Mouse (Mus musculus) megakaryocyte, embryonic 14.5 days (primary cell): ENCODE measurements around the gene Bnipl. TPM values are rescaled to one million over a fixed set of nuclear protein-coding genes. Genes with fewer than 3 reads are reported as not detected.

Experiments
- H3K27me3 ChIP-seq: replicated peaks from 2 replicates; pipeline ENCODE3; 2012; ENCODE audit warnings: inconsistent platforms
- H3K36me3 ChIP-seq: replicated peaks from 2 replicates; pipeline ENCODE3; 2012; ENCODE audit warnings: low read length, inconsistent platforms, mixed read lengths
- H3K4me1 ChIP-seq: 2 replicates; pipeline ENCODE4 v1.6.1; 2012; ENCODE audit warnings: inconsistent platforms
- H3K4me3 ChIP-seq: replicated peaks from 2 replicates; pipeline ENCODE3; 2012; ENCODE audit warnings: moderate library complexity, mild to moderate bottlenecking, inconsistent platforms
- H3K9me3 ChIP-seq: 2 replicates; pipeline ENCODE4 v1.6.1; 2012; ENCODE audit warnings: inconsistent platforms
- FLI1 ChIP-seq: IDR thresholded peaks from 2 replicates; pipeline ENCODE4 v1.6.1; 2012; ENCODE audit warnings: low read length, inconsistent platforms, mixed read lengths
- GATA1 ChIP-seq: IDR thresholded peaks from 3 replicates; pipeline ENCODE4 v1.6.1; 2012; ENCODE audit warnings: mixed read lengths, low read length, inconsistent platforms, borderline replicate concordance
- polyA plus RNA-seq: library from polyadenylated mRNA; stranded (reverse); fragments of >175 nt; gene quantifications from 2 replicates; pipeline ENCODE4 v1.2.3, GENCODE M21; 2012; ENCODE audit warnings: low replicate concordance; ENCODE audit not compliant: insufficient read depth

Bnipl gene
- polyA plus RNA-seq, 1 experiment, result 0.30 TPM

DNA sequence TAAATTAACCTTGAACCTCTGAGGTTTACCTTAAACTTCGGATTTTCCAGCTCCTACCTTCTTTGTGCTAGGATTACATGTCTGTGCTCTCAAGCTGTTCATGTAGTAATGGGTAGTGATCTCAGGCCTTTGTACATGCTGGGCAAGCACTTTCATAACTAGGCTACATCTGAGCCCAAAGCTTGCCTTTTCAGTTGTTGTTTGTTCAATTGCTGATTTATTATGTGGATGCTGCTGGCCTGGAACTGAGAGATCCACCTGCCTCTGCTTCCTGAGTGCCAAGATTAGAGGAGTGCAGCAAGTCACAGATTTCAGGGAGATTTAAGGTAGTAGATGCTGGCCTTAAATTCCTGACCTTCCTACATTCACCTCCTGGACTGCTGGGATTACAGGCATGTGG lies 51.9 kb downstream of the Bnipl start:
- no peaks in the 10 kb centered on the region for H3K27me3 ChIP-seq
- H3K4me1 ChIP-seq, result 0 out of 2 replicates have a peak, but pooled peaks cover 4% of the 10 kb centered on the region
- H3K36me3 ChIP-seq, result peaks cover 97% of the 10 kb centered on the region
- H3K9me3 ChIP-seq, result no peaks in the 10 kb centered on the region
- TF ChIP-seq FLI1, result no peak
- no peak for TF ChIP-seq GATA1
- no peak overlapping the region for H3K4me3 ChIP-seq

- no peak overlapping the region for H3K4me3 ChIP-seq
- peaks cover 93% of the 10 kb centered on the region for H3K36me3 ChIP-seq
- 0 out of 2 replicates have a peak, but pooled peaks cover 4% of the 10 kb centered on the region for H3K4me1 ChIP-seq
- no peak for TF ChIP-seq GATA1
- TF ChIP-seq FLI1, result no peak
- H3K27me3 ChIP-seq, result no peaks in the 10 kb centered on the region
- no peaks in the 10 kb centered on the region for H3K9me3 ChIP-seq
Observed at GRCm38 (mm10) chr3:95195772-95196171, 55.2 kb downstream of the Bnipl start.

- no peak for TF ChIP-seq GATA1
- TF ChIP-seq FLI1, result no peak
- H3K27me3 ChIP-seq, result no peaks in the 10 kb centered on the region
- 0 out of 2 replicates have a peak, but pooled peaks cover 4% of the 10 kb centered on the region for H3K4me1 ChIP-seq
- H3K4me3 ChIP-seq, result no peak overlapping the region
- no peaks in the 10 kb centered on the region for H3K9me3 ChIP-seq
- H3K36me3 ChIP-seq, result peaks cover 91% of the 10 kb centered on the region
Observed at GRCm38 (mm10) chr3:95194721-95195135, 56.3 kb downstream of the Bnipl start.

Other genes starting within 250 kb of the Bnipl start
- 13.6 and 16.9 TPM in 2 replicates for gene Zfp687, start 235.7 kb downstream of the Bnipl start, polyA plus RNA-seq
- gene Psmd4, start 208.6 kb downstream of the Bnipl start, polyA plus RNA-seq, result 24.8 and 169 TPM in 2 replicates
- gene Pip5k1a, start 144.3 kb downstream of the Bnipl start, polyA plus RNA-seq, result 6.3 and 16.2 TPM in 2 replicates
- 231 and 749 TPM in 2 replicates for gene Vps72, start 140.2 kb downstream of the Bnipl start, polyA plus RNA-seq
- not detected in 2 replicates for gene Tmod4, start 126.7 kb downstream of the Bnipl start, polyA plus RNA-seq
- gene Scnm1, start 117.2 kb downstream of the Bnipl start, polyA plus RNA-seq, result 5.8 and 7.2 TPM in 2 replicates
- gene Lysmd1, start 117.1 kb downstream of the Bnipl start, polyA plus RNA-seq, result 3.8 and 5.1 TPM in 2 replicates
- 34.2 TPM in 1 of 2 replicates, not detected in the other for gene Tnfaip8l2, start 108.8 kb downstream of the Bnipl start, polyA plus RNA-seq
- gene Sema6c, start 90.7 kb downstream of the Bnipl start, polyA plus RNA-seq, result 1.2 and 4.0 TPM in 2 replicates
- 0.60 TPM in 1 of 2 replicates, not detected in the other for gene Gabpb2, start 33.3 kb downstream of the Bnipl start, polyA plus RNA-seq
- gene Cdc42se1, start 22.5 kb downstream of the Bnipl start, polyA plus RNA-seq, result 183 and 363 TPM in 2 replicates
- gene Mllt11, start 19.0 kb downstream of the Bnipl start, polyA plus RNA-seq, result 10.4 and 11.3 TPM in 2 replicates
- 1.7 and 3.7 TPM in 2 replicates for gene Gm128, start 9.6 kb downstream of the Bnipl start, polyA plus RNA-seq
- 517 and 1,363 TPM in 2 replicates for gene Mindy1, start 30.2 kb upstream of the Bnipl start, polyA plus RNA-seq
- 5.2 and 6.0 TPM in 2 replicates for gene Prune1, start 30.9 kb upstream of the Bnipl start, polyA plus RNA-seq
- gene Anxa9, start 56.0 kb upstream of the Bnipl start, polyA plus RNA-seq, result 0.66 TPM in 1 of 2 replicates, not detected in the other
- gene Cers2, start 63.6 kb upstream of the Bnipl start, polyA plus RNA-seq, result 36.9 and 124 TPM in 2 replicates
- 2.3 and 6.3 TPM in 2 replicates for gene Setdb1, start 106.0 kb upstream of the Bnipl start, polyA plus RNA-seq
- not detected in 2 replicates for gene 4930558C23Rik, start 151.6 kb upstream of the Bnipl start, polyA plus RNA-seq
- gene Arnt, start 183.2 kb upstream of the Bnipl start, polyA plus RNA-seq, result 11.1 and 19.7 TPM in 2 replicates
- not detected in 2 replicates for gene Ctsk, start 248.1 kb upstream of the Bnipl start, polyA plus RNA-seq